Mouse (Mus musculus): Measurements from ENCODE around the gene Gbp8.
"Not testable (repeated sequence)": the region's sequence is repeated elsewhere in the genome, so short reads cannot be mapped to it uniquely, and the experiment has no call there.

The Gbp8 gene

DNA sequence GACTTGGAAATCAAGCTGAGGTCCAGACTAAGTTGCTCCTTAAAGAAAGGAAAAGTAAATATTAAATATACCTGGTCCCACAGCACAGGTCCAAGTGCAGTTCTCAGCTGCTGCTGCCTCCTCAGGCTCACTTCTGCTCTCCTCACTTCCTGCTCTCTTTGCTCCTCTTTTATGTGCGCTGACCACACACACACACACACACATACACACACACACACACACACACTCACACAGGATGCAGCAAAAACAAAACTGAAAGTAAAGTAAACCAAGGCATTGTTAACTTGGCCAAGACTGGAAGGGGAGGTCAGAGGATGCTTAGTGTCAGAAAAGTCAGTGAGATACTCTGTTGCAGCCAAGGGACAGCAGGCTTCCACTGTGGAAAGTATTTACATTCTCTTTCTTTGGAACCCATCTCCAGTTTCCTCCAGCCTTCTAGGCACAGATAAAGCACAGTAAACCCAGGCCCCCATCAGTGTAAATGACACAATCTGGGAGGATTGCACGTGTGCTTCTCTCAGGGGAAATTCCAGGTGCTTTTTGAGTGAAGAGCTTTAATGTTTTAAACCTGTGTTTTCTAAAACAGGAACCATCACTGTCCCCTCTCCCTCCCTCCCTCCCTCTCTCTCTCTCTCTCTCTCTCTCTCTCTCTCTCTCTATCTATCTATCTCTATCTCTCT is at the start of gene Gbp8, which contains the start of the genes Gbp9 and Gbp4:
Gbp8 (minus strand) TSS at position 132 of the 680 bp plus-strand sequence.
Gbp9 (minus strand) TSS at position 131 of the 680 bp plus-strand sequence.
Gbp4 (minus strand) TSS at position 178 of the 680 bp plus-strand sequence.
- not testable (repeated sequence) for DNase-seq (ENCODE audit: low spot score in 2 of 2)

DNA sequence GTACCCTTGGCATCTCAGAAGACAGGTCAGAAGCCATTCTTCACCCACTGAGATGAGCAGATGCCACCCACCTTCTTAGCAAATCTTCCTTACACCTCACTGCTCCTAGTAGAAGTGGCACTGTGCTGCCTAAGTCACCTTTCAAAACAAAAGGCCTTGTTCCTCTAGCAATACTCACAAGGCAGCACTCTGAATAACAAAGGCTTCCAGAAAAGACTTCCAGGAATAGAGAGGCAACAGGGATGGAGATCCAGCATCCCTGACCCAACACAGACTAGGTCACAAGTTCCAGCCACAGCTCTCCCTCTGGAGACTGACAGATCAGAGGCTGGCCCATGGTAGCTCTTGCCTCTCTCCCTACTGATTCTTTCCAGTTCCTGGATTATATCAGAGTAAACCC is 42.1 kb upstream of the Gbp8 start:
- DNase-seq (ENCODE audit: low spot score in 2 of 2), result no peak

DNA sequence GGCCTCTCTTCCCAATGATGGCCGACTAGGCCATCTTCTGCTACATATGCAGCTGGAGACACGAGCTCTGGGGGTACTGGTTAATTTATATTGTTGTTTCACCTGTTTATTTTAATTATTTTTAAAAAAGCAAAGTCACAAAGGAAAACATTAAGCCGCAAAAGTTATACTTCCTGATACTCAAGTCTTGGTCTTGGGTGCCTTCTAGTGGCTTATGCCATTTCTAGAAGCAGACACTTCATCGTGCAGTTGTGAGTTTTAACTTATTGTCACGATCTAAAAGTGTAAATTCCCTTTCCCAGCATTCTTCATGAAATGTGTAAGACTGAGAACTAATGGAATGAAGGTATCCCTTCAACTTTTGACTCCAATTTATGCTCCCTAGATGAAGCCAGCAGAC is 17.2 kb upstream of the Gbp8 start:
- DNase-seq (ENCODE audit: low spot score in 2 of 2), result no peak

DNA sequence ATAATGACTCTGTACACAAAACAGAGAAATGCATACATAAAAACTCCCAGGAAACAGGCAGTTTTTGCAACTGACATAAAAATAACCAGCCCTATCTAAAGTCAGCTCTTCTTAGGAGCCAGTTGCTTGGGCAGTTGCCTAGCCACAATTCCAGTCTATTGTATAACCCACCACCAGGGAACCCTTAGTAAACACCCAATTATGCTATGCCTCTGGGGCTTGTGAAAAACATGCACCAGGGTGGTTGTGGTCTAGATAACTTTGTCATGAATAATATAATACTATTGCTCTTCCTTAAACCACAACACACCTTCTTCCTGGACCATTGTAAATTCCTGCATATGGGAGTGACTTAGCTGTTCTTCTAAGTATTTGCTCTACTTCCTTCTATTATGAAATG is 14.7 kb upstream of the Gbp8 start:
- no peak for DNase-seq (ENCODE audit: low spot score in 2 of 2)

DNA sequence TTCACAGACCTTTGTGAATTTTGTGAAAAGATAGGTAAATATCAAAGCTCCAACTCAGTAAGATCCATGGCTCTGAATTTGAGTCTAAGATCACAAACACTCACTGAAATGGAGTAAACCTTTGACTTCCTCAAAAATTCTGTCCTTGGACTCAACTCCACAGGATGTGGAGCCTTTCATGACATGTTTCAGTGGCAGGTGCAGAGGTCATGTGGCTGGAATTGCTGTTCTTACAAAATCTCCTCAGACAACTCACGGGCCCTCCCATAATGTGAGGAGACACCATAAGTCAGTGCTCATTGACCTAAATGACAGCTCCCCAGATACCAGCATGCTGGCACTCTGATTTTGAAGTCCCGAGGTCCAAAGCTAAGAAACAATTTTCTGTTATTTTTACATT is 8.7 kb upstream of the Gbp8 start:
- not testable (repeated sequence) for DNase-seq (ENCODE audit: low spot score in 2 of 2)

DNA sequence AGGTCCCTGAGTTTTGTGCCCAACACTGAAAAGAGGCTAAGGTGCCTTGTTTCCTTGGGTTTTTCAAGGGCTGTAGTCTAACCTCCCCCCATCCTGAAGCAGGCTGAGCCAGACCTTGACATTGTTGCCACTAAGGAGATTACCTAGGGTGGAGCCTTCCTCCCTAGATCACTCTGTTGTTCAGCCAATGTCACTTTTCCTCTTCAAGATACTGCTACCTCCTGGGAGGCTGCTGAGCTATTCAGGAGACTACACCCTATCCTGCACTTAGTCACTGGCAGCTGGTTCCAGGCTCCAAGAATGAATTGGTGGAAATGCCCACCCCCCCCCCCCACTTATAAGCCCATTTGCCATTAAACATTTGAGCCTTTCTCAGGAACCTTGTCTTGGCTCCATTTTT is 7.1 kb upstream of the Gbp8 start:
- DNase-seq (ENCODE audit: low spot score in 2 of 2), result no peak

DNA sequence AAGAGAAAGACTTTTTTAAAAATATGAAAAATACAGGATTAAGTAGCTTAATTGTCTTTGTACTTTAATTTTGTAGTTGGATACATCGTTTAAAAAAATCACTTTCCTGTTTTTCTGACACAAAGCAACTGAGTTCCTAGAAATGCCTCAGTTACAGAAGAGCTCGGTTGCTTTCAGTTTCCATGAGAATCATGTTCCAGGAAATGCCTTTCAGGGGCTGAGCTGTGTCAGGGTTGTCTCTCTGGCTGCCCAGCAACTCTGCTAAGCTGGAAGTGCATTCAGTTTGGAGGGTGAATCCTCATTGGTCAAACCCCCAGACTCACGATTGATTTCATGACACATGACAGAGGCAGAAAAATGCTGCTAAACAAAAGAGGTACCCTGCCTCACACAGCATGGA is 6.4 kb upstream of the Gbp8 start:
- not testable (repeated sequence) for DNase-seq (ENCODE audit: low spot score in 2 of 2)

DNA sequence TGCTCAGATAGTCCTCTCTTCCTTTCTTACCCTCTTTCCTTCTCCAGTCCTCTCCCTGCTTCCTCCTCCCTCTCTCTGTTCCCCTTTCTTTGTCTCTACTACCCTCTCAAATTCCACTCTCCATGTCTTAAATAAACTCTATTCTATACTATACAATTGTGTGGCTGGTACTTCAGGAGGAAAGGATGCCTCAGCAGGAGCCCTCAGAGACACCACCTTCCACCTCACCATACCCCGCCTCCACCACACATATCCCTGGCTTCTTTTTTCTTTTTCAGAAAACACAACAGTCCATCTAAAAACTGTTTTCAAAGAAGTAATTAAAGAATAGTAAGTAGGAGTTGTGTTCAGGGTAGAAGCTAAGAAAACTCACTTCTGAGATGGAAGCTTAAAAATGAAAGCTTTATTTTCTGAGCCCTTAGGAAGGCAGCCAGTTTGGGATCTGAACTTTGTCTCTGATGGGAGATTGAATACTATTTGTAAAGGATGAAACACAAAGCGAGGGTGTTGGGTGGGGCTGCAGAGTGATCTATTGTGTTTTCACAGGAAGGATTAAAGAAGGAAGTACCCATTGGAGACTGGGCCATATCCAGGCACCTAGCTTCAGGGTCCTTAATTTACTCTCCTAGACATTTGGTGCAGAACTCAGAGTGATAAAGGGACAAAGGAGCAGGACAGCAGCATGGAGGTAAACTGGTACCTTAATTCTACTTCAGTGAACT is 910 bp upstream of the Gbp8 start:
- not testable (repeated sequence) for DNase-seq (ENCODE audit: low spot score in 2 of 2)

DNA sequence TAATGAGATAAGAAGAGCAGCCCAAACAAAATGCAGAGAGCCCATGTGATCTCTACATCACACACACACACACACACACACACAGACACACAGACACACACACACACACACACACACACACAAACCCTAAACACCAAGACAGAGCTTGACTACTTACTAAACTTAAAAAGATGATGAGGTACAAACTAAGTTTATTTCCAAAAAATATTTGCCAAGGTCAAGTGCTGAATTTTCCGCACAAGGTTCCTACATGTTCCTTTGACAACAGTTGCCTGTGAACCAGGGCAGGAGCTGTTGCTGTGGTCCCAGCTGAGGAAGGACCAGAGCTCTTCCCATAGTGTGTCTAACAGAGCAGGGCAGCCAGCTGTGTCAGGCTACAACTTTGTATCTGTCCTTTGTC is 434 bp downstream of the Gbp8 start:
- DNase-seq (ENCODE audit: low spot score in 2 of 2), result no peak

DNA sequence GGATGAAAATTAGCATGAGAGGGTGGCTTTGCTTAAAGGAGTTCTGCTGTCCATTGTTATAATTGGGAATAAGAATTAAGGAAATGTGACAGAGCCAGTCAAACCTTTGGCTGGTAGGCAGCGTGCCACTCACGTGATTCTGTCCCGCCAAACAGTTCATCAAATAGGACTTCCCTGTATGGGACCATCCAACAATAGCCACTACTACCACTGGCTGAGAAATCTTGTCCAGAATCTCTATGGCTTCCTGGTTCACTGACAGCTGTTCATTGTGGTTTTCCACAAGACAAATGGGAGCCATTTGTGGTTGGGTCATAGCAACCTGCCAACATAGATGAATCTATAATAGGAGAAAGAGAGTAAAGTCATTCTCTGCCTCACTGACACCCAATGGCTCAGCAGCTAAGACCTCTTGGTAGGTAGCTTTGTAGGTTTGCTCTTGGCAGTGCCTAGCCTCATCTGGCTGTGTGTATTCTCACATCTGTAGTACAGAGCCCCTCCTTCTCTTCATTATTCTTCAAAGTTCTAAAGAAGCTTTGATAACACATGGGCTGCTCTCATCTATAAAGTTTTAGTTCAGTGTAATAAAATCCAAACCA is 2.5 kb downstream of the Gbp8 start:
- not testable (repeated sequence) for DNase-seq (ENCODE audit: low spot score in 2 of 2)

DNA sequence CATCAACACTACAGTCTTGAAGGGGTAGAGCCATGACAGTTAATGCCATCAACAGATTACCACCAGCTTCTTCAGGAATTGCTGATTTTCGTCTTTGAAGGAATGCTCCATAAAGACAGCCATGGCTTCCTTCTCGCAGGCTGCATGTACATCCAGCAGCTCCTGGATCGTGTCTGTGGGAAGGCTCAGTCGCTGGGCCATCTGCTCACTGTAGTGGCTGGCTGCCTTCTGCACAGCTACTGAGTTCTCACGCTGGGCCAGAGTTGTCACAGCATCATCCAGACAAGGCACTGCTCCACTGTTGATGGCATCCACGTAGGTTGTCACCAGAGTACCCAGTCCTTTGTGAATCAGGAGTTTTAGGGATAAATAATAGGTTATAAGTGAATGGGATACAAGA is 17.6 kb downstream of the Gbp8 start:
- DNase-seq (ENCODE audit: low spot score in 2 of 2), result peak in 1 of 2 experiments; percentile 13

DNA sequence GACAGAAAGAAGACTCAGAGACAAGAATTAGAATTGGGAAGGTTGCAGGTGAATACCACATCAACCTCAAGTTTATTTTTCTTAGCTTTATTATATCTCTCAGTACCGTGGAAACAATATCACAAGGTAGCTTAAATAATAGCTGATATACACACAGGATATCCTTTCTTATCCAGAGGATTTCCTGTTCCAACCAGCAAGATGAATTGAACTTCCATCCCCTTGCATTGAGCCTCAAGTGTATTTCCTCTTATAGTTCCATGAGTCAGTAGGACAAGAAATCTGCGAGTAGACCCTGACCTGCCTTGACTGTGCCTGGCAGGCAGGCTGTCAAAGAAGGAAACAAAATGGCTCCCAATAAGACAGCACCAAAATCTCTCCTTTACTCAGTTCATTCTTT is 23.6 kb downstream of the Gbp8 start:
- no peak for DNase-seq (ENCODE audit: low spot score in 2 of 2)

DNA sequence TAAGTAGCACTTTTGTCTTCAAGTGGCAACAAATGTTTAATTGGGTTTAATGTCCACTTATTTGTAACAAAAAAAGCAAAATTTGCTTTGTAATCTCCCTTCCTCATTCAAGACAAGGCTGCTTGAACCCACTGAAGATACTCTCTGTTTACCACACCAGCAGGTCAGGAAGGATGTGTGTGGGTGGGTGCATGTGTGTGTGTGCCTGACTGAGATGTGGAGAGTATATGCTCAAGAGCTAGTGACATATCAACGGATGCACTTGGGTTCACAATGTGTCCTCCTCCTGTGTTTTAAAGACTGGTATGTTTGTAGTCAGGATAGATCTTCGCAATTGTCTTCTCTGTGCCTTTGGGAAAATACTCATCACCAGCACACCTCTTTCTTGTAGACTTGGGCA is 24.6 kb downstream of the Gbp8 start:
- no peak for DNase-seq (ENCODE audit: low spot score in 2 of 2)

DNA sequence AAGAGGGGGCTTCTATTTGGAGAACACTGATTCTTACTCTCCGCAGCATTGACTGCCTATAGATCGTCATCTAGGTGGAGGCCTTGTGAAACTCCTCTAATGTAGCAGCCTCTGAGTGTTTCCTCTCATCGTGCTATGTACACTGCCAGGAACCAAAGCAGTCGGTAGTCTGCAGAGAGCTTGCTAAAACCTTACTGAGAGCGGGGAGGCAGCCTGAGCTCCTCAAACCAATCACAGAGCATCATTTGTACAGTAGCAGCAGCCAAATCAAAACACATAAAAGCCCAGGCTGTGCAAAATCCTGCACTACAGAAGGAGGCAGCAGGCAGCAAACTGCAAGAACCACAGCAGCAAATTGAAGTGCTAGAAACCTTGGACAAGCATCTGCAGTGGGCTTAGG is 25.7 kb downstream of the Gbp8 start:
- no peak for DNase-seq (ENCODE audit: low spot score in 2 of 2)

DNA sequence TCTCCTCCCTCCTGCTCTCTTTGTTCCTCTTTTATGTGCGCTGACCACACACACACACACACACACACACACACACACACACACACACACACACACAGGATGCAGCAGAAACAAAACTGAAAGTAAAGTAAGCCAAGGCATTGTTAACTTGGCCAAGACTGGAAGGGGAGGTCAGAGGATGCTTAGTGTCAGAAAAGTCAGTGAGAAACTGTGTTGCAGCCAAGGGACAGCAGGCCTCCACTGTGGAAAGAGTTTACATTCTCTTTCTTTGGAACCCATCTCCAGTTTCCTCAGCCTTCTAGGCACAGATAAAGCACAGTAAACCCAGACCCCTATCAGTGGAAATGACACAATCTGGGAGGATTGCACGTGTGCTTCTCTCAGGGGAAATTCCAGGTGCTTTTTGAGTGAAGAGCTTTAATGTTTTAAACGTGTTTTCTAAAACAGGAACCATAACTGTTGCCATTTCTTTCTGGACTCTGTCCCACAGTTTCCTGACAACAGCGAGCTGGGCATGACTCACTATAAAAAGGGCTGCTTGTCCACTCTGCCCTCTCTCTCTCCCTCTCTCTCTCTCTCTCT is 29.0 kb downstream of the Gbp8 start:
- peak; percentile 8 to 11 for DNase-seq (ENCODE audit: low spot score in 2 of 2)

DNA sequence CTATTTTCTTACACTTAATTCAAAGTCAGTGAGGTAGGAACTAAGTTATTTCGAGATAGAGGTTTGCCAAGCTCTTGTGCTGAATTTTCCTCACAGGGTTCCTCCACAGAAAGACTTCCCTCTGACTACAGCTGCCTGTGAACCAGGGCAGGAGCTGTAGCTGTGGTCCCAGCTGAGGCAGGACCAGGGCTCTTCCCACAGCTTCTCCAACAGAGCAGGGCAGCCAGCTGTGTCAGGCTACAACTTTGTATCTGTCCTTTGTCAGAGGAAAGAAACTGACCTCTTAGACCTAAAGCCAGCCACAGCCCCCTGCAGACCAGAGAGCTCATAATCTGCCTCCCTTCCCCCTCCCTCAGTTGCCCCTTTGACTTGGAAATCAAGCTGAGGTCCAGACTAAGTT is 29.6 kb downstream of the Gbp8 start:
- DNase-seq (ENCODE audit: low spot score in 2 of 2), result not testable (repeated sequence)

DNA sequence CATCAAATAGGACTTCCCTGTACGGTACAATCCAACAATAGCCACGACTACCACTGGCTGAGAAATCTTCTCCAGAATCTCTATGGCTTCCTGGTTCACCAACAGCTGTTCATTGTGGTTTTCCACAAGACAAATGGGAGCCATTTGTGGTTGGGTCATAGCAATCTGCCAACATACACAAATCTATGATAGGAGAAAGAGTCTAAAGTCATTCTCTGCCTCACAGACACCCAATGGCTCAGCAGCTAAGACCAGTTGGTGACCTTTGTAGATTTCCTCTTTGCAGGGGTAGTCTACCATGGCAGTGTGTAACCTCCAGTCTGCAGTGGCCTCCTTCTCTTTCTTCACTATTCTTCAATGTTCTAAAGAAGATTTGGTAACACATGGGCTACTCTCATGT is 33.7 kb downstream of the Gbp8 start:
- not testable (repeated sequence) for DNase-seq (ENCODE audit: low spot score in 2 of 2)

DNA sequence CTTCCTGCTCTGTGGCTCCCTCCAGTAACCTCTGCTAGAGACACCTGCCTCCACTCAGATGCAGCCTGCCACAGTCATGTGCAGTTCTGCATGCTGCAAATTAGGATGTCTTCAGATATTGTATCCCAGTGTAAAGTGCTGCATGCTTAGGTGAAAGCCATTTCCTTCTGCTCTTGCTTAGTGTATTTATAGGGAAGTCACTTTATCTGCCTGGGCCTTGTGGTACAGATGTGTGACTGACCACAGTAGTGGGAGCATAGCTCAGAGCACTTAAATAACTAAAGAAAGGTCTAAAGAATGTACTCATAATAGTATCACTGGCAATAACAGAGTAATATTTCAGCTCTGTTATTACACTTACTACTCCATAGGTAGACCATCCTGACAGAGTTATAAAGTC is 57.4 kb downstream of the Gbp8 start:
- no peak for DNase-seq (ENCODE audit: low spot score in 2 of 2)

DNA sequence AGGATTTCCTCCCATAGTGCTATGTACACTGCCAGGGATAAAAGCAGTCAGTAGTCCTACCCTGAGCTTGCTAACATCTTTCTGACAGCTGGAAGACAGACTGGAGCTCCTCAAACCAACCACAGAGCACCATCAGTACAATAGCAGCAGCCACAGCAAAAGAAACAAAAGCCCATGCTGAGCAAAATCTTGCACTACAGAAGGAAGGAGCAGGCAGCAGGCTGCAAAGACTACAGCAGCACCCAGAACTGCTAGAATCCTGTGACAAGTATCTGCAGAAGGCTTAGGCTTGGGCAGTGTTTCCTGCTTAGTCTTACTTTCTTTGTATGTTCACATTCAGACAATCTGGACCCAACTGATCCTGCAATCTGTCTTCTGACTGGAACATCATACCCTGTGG is 71.0 kb downstream of the Gbp8 start:
- DNase-seq (ENCODE audit: low spot score in 2 of 2), result not testable (repeated sequence)

DNA sequence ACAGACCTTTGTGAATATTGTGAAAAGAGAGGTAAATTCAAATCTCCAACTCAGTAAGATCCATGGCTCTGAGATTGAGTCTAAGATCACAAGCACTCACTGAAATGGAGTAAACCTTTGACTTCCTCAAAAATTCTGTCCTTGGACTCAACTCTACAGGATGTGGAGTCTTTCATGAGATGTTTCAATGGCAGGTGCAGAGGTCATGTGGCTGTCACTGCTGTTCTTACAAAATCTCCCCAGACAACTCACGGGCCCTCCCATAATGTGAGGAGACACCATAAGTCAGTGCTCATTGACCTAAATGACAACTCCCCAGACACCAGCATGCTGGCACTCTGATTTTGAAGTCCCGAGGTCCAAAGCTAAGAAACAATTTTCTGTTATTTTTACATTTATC is 74.9 kb downstream of the Gbp8 start:
- DNase-seq (ENCODE audit: low spot score in 2 of 2), result not testable (repeated sequence)

DNA sequence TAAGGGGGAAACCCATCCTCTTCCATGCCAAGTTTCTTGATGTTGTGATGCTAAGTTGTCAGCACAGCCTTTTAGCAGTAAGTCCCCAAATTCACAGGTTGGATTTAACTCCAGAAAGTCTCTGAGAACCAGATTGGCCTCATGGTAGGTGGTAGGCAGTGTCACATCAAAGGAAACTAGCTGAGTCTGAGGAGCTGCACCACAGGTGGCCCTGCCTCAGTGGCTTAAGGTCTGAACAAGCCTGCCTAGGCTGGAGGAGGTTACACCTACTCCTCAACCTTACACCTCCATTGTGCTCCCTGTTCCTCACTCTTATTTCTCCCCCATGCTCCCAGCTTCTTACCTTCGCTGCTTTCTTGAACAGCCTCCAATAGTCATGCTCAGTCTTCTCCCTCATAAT is 76.0 kb downstream of the Gbp8 start:
- no peak for DNase-seq (ENCODE audit: low spot score in 2 of 2)

DNA sequence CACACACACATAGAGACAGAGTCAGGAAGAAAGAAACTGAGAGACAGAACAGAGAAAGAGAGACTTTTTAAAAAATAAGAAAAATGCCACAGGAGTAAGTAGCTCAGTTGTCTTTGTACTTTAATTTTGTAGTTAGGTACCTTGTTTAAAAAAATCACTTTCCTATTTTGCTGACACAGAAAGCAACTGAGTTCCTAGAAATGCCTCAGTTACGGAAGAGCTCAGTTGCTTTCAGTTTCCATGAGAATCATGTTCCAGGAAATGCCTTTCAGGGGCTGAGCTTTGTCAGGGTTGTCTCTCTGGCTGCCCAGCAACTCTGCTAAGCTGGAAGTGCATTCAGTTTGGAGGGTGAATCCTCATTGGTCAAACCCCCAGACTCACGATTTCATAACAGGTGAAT is 76.9 kb downstream of the Gbp8 start:
- DNase-seq (ENCODE audit: low spot score in 2 of 2), result not testable (repeated sequence)

DNA sequence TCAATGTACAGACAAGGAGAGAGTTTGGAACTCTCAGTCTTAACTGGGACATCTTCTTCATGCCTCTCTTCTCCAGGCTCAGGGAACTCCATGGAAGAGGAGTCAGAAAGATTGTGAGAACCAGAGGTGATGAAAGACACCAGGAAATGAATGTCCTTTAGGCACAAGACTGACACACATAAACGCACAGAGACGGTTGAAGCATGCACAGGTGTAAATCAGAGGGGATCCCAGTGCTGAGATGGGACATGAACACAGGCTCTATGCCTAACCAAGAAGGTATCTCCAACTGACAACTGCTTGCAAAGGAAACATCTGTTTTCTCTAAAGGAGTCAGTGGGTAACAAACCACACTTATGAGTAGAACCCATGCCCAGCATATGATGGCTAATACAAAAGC is 79.1 kb downstream of the Gbp8 start:
- DNase-seq (ENCODE audit: low spot score in 2 of 2), result no peak

All from frontal cortex, postnatal 10 days (tissue).